Mouse (Mus musculus) cerebellum, adult 9-11 months (tissue): ENCODE results near the gene Olfr963.
"Not testable (repeated sequence)": the region's sequence is repeated elsewhere in the genome, so short reads cannot be mapped to it uniquely, and the experiment has no call there.

Source experiments
- DNase-seq: peaks from one replicate; pipeline ENCODE4 v3.0.0; 2022

The Olfr963 gene

DNA sequence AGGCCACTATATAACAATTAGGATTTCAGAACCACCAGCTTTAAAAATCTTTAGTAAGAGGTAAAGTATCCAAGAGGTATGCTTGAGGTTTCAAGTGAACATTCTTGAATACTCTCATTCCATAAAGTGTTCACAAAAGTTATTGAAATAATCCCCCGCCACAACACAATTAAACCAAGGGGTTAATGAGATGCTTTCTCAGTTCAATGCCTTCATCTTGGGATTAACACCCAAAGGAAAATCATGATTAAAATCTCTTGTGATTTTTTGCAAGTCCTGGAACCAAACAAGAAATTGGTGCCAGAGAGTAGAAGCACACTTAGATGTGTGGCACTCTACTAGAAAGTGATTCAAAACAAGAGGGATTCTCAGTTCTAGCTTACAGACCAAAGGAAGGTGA, at the start of gene Olfr963:
Gene Olfr963, plus strand, starts transcription at position 301 of the 400 bp plus-strand sequence.
- DNase-seq: no peak

DNA sequence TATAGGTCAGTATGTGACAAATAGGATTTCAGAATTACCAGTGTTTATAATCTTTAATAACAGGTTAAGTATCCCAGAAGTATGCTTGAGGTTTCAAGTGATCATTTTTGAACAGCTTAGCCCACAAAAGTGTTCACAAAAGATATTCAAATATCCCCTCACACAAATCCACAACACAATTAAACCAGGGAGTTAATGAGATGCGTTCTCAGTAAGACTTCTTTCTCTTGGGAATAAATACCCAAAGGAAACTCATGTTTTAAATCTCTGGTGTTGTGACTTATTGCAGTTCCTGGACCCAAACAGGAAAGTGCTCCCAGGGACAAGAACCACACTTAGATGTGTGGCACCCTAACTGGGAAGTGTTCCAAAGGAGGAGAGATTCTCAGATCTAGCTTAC, 45.9 kb upstream of the Olfr963 start, which contains the start of gene Olfr960:
Gene Olfr960, plus strand, starts transcription at position 301 of the 400 bp plus-strand sequence.
- no peak for DNase-seq

DNA sequence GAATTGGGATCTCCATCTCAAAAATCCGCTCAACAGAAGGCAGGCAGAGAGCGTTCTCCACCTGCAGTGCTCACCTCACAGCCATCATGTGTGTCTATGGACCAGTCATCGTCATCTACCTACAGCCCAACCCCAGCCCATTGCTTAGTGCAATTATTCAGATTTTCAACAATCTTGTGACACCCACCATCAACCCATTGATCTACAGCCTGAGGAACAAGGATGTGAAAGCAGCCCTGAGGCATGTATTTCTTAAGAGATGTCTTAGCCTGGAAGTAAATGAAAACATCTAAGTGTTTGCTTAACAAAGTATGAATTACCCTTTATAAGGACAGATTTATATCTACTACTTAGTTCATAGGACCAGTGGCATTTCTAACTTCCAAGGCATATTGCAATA, 43.2 kb upstream of the Olfr963 start:
- DNase-seq: no peak

DNA sequence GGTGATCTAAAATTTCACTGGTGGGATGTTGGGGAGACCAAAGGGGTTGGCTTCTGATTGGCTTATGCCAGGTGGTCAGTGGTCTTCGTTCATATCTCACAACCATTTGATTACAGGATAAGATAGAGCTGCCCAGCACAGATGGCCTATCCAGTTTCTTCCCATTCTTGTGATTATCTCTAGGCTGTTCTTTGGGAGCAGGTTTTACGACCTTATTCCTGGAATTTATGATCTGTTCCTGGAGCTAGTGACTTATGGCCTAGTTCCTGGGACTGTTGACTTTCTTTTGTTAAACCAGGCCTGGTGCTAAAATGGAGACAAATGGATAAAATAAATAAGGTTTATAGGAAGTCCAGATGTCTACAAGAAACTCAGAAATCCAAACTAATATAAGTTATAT, 42.3 kb upstream of the Olfr963 start:
- DNase-seq: no peak

DNA sequence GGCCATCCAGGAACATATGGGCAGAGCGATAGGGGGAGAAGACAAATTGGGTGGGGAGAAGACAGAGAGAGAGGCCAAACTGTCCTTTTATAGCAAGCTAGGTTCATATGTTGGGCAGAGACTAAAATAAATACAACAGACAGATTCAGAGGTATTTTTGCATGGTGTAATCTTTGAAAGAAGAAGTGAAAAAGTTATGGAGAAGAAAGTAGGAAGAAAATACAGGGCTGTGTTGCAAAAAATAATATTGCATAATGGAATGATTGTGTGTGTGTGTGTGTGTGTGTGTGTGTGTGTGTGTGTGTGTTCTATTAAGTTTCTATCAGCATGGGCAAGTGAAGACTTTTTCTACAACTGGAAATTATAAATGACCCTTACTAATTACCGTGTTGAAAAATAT, 37.9 kb upstream of the Olfr963 start:
- DNase-seq: no peak

DNA sequence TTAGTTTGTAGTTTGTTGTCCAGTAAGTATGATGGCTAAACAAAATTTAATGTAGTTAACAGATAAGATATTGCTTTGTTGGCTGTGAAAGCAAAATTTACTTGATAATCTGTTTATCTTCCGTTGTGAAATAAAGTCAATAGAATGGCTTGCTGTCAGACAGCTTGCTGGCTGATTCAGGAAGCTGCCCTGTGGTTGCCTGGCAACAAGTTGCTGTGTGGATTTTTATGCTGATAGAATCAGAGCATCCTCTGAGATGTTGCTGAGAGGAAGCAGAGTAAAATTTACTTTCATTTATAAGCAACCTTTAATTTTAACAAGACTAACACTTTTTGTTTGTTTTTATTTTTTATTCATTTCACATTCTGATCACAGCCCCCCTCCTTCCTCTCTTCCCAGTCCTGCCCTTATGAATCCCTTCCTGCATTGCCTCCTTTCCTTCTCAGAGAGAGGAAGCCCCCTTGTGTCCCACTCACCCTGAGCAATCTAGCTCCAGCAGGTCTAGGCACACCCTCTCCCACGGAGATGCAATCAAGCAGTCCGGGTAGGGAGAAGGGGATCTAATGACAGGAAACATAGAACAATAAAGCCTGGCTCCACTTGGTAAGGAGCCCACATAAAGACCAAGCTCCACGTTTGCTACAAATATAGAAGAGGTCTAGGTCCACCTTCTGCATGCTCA, 33.0 kb upstream of the Olfr963 start:
- no peak for DNase-seq

DNA sequence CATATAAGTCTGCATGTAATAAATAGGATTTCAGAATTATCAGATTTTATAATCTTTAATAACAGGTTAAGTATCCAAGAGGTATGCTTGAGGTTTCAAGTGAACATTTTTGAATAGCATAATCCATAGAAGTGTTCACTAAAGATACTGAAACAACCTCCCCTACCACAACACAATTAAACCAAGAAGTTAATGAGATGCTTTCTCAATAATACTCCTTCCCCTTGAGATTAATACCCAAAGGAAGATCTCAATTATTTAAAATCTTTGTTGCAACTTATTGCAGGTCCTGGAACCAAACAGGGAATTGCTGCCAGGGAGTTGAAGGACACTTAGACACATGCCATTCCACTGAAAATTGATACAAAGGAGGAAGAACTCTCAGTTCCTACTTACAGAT, 22.2 kb upstream of the Olfr963 start, which contains the start of gene Olfr961:
Gene Olfr961, plus strand, starts transcription at position 301 of the 400 bp plus-strand sequence.
- no peak for DNase-seq

DNA sequence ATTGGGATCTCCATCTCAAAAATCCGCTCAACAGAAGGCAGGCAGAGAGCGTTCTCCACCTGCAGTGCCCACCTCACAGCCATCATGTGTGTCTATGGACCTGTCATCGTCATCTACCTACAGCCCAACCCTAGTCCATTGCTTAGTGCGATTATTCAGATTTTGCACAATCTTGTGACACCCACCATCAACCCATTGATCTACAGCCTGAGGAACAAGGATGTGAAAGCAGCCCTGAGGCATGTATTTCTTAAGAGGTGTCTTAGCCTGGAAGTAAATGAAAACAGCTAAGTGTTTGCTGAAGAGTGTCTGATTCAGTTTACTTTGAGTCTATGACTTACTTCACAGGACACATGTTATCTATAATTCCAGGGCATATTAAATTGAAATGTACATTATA, 19.6 kb upstream of the Olfr963 start:
- no peak for DNase-seq

DNA sequence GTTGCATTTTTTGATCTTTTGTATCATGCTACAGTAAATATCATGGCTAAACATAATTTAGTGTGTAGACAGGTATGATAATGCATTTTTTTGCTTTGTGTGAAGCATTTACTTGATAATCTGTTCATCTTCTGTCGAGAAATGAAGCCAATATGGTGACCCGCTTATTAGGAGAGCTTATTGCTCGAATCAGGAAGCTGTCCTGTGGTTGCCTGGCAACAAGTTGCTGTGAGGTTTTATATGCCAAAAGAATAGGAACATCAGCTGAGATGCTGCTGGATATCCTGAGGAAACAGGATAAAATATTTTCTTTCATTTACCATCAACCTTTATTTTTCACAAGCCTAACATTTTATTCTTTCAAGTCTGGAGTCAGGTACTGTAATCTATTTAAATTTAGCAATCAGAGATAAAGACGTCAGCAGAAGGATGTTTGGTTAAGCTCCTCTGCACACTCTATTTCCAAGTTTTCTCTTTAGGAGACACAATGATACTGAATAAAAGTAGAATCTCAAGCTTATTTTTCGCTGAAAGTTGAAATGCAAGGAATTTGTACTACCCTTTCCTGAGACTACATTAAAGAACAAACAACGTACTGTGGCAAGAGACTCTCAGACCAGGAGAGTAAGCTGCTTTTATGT, 12.1 kb upstream of the Olfr963 start:
- no peak for DNase-seq

DNA sequence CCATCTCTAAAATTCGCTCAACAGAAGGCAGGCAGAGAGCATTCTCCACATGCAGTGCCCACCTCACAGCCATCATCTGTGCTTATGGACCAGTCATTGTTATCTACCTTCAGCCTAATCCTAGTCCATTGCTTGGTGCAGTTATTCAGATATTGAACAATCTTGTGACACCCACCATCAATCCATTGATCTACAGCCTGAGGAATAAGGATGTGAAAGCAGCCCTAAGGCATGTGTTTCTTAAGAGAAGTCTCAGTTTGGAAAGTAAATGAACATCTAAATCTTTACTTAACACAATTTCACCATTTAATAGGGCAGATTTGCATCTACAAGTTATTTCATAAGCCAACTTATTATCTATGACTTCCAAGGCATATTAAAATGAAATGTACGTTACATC, 2.7 kb downstream of the Olfr963 start:
- DNase-seq: no peak

DNA sequence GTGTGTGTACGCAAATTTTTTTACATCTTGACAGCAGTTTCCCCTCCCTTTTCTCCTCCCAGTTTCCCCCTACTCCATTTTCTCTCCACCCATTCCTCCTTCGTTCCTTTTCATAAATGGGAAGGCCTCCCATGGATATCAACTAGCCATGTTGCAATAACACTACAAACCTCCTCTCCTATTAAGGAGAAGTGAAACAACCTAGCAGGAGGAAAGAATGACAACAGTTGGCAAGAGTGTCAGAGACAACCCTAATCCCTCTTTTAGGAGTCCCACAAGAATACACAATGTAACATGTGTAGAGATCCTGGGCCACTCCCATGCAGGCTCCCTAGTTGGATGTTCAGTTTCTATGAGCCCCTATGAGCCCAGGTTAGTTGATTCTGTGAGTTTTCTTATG, 7.8 kb downstream of the Olfr963 start:
- DNase-seq: no peak

DNA sequence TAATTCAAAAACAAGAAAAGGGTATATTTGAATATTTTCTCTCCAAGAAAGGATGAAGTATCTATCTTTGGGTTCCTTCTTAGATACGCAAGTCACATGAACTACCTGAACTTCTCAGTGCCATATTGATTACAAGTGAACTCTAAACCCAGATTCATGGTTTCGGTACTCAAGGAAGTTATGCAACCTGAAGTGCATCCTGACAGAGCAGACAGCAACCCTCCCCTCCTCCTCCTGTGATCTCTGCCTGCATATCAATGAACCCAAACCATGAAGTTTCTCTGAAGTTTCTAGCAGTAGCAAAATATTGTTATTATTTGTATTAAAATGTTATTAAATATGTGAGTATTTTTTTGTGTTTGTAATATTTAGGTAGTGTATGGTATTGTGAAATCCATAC, 11.6 kb downstream of the Olfr963 start:
- no peak for DNase-seq

DNA sequence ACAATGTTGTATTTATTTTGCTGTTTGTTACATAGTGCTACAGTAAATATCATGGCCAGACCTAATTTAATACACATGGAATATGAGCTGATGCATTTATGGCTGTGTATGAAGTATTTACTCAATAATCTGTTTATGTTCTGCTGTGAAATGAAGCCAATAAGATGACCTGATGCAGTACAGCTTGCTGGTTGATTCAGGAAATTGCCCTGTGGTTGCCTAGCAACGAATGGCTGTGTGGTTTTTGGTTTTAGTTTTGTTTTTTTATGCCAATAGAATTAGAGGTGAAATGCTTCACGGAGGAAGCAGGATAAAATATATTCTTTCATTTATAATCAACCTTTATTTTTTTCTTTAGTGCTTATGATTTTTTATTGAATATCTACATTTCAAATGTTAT, 12.3 kb downstream of the Olfr963 start:
- no peak for DNase-seq

DNA sequence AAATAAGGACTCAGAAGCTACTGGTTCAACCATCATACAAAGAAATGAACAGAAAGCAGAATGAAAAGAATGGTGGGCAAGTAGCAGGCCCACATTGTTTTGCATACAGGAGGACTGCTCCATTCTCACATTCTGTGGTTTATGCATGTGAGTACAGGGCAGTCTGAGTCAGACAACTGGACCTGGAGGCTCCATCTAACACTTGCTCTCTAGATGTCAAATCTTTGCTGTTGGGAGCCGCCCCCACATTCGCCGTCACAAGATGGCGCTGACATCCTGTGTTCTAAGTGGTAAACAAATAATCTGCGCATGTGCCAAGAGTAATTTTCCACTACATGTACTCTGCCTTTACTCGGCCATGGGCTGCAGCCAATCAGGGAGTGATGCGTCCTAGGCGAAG, 34.1 kb downstream of the Olfr963 start:
- DNase-seq: not testable (repeated sequence)

DNA sequence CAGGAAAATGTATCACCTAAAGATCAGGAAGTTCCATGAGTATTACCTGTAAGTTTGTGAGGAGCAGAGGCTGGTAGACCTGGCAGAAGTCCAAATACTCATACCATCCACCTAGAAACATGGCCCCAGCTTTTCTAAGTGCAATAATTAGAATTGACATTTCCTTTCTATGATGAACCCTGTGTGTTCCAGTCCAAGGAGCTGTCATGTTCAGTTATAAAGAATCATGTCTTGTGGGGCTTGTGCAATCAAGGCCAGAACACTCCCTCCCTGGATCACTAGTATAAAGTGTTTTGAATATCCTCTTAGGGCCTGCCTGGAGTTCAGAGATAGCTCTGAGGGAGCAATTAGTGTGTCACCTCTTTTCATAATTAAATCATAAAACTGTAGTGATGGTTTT, 40.0 kb downstream of the Olfr963 start, which contains the start of gene Olfr149:
Gene Olfr149, minus strand, starts transcription at position 101 of the 400 bp plus-strand sequence.
- no peak for DNase-seq

DNA sequence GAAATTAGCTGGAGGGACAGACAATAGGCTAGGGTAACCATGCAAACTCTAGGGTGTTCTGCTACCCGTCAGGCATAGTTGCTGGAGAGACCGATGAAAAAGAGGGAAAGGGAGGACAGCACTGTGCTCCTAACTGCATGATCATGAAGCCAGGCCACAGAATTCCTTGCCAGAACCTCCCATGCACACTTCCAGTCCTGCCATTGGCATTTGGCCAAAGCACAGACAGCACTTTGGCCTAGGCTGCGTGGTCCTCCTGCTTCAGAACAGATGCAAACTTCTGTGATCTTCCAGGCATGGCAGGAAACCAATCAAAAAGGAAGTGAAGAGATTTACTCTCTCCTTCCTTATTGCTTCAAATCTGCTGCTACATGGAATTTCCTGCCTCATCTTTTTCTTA, 42.0 kb downstream of the Olfr963 start:
- DNase-seq: no peak

DNA sequence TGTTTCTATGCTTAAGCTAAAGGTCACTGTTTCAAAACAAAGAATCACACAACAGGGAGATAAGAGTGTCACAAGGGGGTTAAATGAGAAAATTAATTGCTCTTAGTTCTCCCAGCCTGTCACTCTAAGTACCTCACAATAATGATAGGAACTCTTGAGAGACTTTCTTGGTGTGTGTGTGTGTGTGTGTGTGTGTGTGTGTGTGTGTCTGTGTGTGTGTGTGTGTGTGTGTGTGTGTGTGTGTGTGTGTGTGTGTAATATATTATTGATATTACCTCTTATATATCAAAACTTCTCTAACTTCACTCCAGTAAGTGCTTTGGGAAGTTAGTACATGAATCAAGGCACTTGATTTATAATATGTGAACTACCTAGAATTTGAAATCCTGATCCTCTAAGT, 44.0 kb downstream of the Olfr963 start, which contains the start of gene Olfr965:
Gene Olfr965, plus strand, starts transcription at position 301 of the 400 bp plus-strand sequence.
- no peak for DNase-seq
